Mouse (Mus musculus) regulatory T cell (primary cell): ENCODE data around the gene Eme1.

Source experiments
- in situ Hi-C: fragments of 300-600 bp; cut with MboI, MseI; formaldehyde crosslinking; loops from one replicate; pipeline ENCODE4 v1.15.1; 2025; ENCODE audit warnings: high pct_unique_total_duplicates

The Eme1 gene

GRCm38 (mm10) chr11:94598437-94599120, 55.2 kb downstream of the Eme1 start:
- in situ Hi-C loops = no loop called here

GRCm38 (mm10) chr11:94597319-94597718, 56.4 kb downstream of the Eme1 start:
- in situ Hi-C loops = no loop called here

- in situ Hi-C loops = no loop called here
Measured at GRCm38 (mm10) chr11:94596311-94596852, 57.4 kb downstream of the Eme1 start.
